Mouse (Mus musculus) liver, postnatal 0 days (tissue): ENCODE results near the gene Sclt1.

ENCODE experiments used
- CTCF ChIP-seq: sonication (generic); IDR thresholded peaks from 2 replicates; pipeline ENCODE4 v1.5.1; 2016; ENCODE audit warnings: antibody characterized with exemption, low read depth
- EP300 ChIP-seq: IDR thresholded peaks from 2 replicates; pipeline ENCODE4 v1.6.1; 2016; ENCODE audit warnings: antibody characterized with exemption, low read depth, mild to moderate bottlenecking

GRCm38 (mm10) chr3:41686396-41686795 is 55.9 kb downstream of the Sclt1 start:
- no peak for TF ChIP-seq EP300
- no peak for TF ChIP-seq CTCF
